In the genomic region with DNA sequence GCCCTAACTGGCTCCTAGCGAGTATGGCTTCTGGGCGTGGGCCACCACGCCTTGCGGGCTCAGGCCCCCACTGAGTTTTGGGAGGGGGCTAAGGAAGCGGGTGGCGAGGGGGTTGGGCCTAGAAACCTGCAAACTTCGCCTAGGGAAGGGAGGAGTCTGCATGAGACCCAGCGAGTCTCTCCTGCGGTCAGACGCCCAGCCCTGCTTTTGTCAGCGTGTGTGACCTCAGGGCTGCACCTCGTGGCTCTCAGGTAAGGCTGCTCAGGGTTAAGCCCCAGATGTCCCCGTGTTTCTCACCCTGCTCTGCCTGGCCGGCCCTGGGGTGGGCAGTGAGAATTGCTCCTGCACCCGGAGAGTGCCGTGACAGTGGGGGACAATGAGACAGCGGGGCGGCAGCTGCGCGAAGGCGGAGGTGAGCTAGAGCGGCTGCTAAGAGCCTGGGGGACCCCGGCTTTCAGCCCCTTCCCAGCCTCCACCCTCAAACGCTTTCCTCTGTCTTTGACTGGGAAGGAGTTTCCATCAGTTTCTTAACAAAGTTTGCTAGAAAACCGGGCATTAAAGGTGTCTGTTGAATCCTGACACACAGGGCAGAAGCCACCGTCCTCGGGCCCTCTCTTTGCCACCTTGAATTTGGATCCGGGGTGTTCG, we compare ENCODE assay signal across 10 mouse cellular contexts. TPM values are rescaled to one million over a fixed set of nuclear protein-coding genes. Genes with fewer than 3 reads are reported as not detected.
DNase-seq lines count a peak whose midpoint lies in the region; ATAC-seq lines count a peak whose summit lies in the region.
"Had no signal": no experiment of that assay in that cellular context is flagged by ENCODE, and none has a peak within 500 bp of the region (broad histone marks: within the 10 kb centered on the region; RNA-seq: fewer than 3 reads in every experiment).

Gene L1td1, plus strand, starts transcription at position 145 of the 648 bp plus-strand sequence.

- peak within 1 kb of the TSS; percentile 58 for H3K4me3 ChIP-seq in heart, embryonic 10.5 days
- H3K4me3 ChIP-seq in hindbrain, embryonic 16.5 days (ENCODE audit: low read length) = peak within 1 kb of the TSS; percentile 16
- H3K4me3 ChIP-seq in midbrain, embryonic 15.5 days = peak within 1 kb of the TSS; percentile 33
- H3K4me3 ChIP-seq: layer of hippocampus, adult 2 months had no signal

- intact Hi-C loops in left cerebral cortex, postnatal 25 days (cut with DNase I) = no loop called here

- DNase-seq in heart, embryonic 10.5 days (ENCODE audit: low spot score) = no peak
- no peak for DNase-seq in heart, adult 8-10 months (ENCODE audit: low spot score)
- no peak for DNase-seq in left cerebral cortex, postnatal 25 days (ENCODE audit: low spot score in 2 of 2)
- DNase-seq in thymus, postnatal 36 days = no peak
- DNase-seq in adrenal gland, adult (ENCODE audit: inconsistent age in 2 of 2, low spot score in 1 of 2) = no peak

- H3K9me3 ChIP-seq in heart, embryonic 10.5 days = no peaks in the 10 kb centered on the region
- no peaks in the 10 kb centered on the region for H3K9me3 ChIP-seq in hindbrain, embryonic 16.5 days (ENCODE audit: control insufficient read depth, low read length)
- H3K9me3 ChIP-seq in midbrain, embryonic 15.5 days = no peaks in the 10 kb centered on the region

- H3K4me2 ChIP-seq in hindbrain, embryonic 16.5 days (ENCODE audit: low read length) = peak within 1 kb of the TSS; percentile 49
- H3K4me2 ChIP-seq in midbrain, embryonic 15.5 days = peak within 1 kb of the TSS; percentile 55

- H3K9ac ChIP-seq in hindbrain, embryonic 16.5 days (ENCODE audit: low read depth, low read length) = peak within 1 kb of the TSS; percentile 21
- H3K9ac ChIP-seq in midbrain, embryonic 15.5 days = no peak within 1 kb of the TSS

- peak within 1 kb of the TSS; percentile 64; the same call in 1 of the 2 replicates for H3K27ac ChIP-seq in heart, embryonic 10.5 days
- H3K27ac ChIP-seq in hindbrain, embryonic 16.5 days (ENCODE audit: low read depth, low read length) = no peak within 1 kb of the TSS
- H3K27ac ChIP-seq in midbrain, embryonic 15.5 days = no peak within 1 kb of the TSS
- H3K27ac ChIP-seq: layer of hippocampus, adult 2 months had no signal

- no peaks in the 10 kb centered on the region for H3K36me3 ChIP-seq in heart, embryonic 10.5 days
- H3K36me3 ChIP-seq in hindbrain, embryonic 16.5 days (ENCODE audit: control insufficient read depth, insufficient read depth, low read length) = no peaks in the 10 kb centered on the region
- no peaks in the 10 kb centered on the region for H3K36me3 ChIP-seq in midbrain, embryonic 15.5 days (replicated peaks)

- peak; percentile 45; the same call in 1 of the 2 replicates for ATAC-seq in common myeloid progenitor, adult 5-6 weeks (replicated peaks; ENCODE audit: low read depth, poor library complexity, severe bottlenecking)
- ATAC-seq in hindbrain, embryonic 16.5 days = peak; percentile 40; the same call in 1 of the 2 replicates
- 0 out of 2 replicates have a peak, but pooled peaks have one; percentile 34 for ATAC-seq in midbrain, embryonic 15.5 days (replicated peaks)

- WGBS in heart, embryonic 10.5 days = 2% methylated on average over 29 of the region's 29 CpGs
- 6% methylated on average over 29 of the region's 29 CpGs for WGBS in hindbrain, embryonic 16.5 days
- 3% methylated on average over 29 of the region's 29 CpGs for WGBS in midbrain, embryonic 15.5 days

- peaks cover 20% of the 10 kb centered on the region for H3K4me1 ChIP-seq in heart, embryonic 10.5 days
- peaks cover 9% of the 10 kb centered on the region for H3K4me1 ChIP-seq in hindbrain, embryonic 16.5 days (ENCODE audit: control insufficient read depth, insufficient read depth, low read depth, low read length)
- H3K4me1 ChIP-seq in midbrain, embryonic 15.5 days = peaks cover 20% of the 10 kb centered on the region

- H3K27me3 ChIP-seq in heart, embryonic 10.5 days (ENCODE audit: insufficient read depth, poor library complexity, severe bottlenecking) = peaks cover 23% of the 10 kb centered on the region
- peaks cover 10% of the 10 kb centered on the region for H3K27me3 ChIP-seq in hindbrain, embryonic 16.5 days (replicated peaks; ENCODE audit: control insufficient read depth, insufficient read depth, low read length)
- H3K27me3 ChIP-seq in midbrain, embryonic 15.5 days (replicated peaks) = peaks cover 35% of the 10 kb centered on the region

RNA-seq across cellular contexts. Expression of gene L1td1, which starts in this region (rescaled TPM):
- polyA plus RNA-seq in heart, embryonic 10.5 days (2016; fragmentation: Nextera tagmentation; extraction: Ambion mirVana) = 0.14 and 0.30 TPM in 2 replicates
- total RNA-seq in heart, adult 8-10 months (2022) = not detected
- not detected in 2 replicates for total RNA-seq in common myeloid progenitor, adult 5-6 weeks (2017)
- 0.17 TPM in 1 of 2 replicates, not detected in the other for polyA plus RNA-seq in hindbrain, embryonic 16.5 days (2015; fragmentation: Nextera tagmentation; extraction: Ambion mirVana)
- polyA plus RNA-seq in midbrain, embryonic 15.5 days (2015; fragmentation: Nextera tagmentation; extraction: Ambion mirVana) = 0.05 TPM in 1 of 2 replicates, not detected in the other
- not detected for total RNA-seq in left cerebral cortex, postnatal 25 days (2021)
- total RNA-seq: layer of hippocampus, adult 2 months had no signal
- polyA plus RNA-seq: C2C12 had no signal

Comparison
In these comparisons a context has a peak if more than half of its experiments do, and no peak if none do; other contexts are left out.
1. Peak in ATAC-seq in common myeloid progenitor, adult 5-6 weeks; RNA of the gene not detected or under 1 TPM.
2. Peak in ATAC-seq, H3K4me3 ChIP-seq, H3K9ac ChIP-seq and H3K4me2 ChIP-seq in hindbrain, embryonic 16.5 days; RNA of the gene not detected or under 1 TPM.
3. Peak in ATAC-seq, H3K4me3 ChIP-seq and H3K4me2 ChIP-seq in midbrain, embryonic 15.5 days; RNA of the gene not detected or under 1 TPM.